Mouse (Mus musculus) heart, adult 2 months (tissue): Measurements from ENCODE around the gene Tubb4b.

ENCODE experiments used
- CTCF ChIP-seq: fragments of 200-600 bp; IDR thresholded peaks from 2 replicates; pipeline ENCODE4 v1.8.1; 2022; ENCODE audit warnings: antibody characterized with exemption, mild to moderate bottlenecking, moderate library complexity
- POLR2A ChIP-seq: fragments of 200-500 bp; IDR thresholded peaks from 2 replicates; pipeline ENCODE4 v1.6.1; 2011; ENCODE audit warnings: mild to moderate bottlenecking, low read depth, low read length, control low read depth; ENCODE audit not compliant: insufficient read depth

DNA sequence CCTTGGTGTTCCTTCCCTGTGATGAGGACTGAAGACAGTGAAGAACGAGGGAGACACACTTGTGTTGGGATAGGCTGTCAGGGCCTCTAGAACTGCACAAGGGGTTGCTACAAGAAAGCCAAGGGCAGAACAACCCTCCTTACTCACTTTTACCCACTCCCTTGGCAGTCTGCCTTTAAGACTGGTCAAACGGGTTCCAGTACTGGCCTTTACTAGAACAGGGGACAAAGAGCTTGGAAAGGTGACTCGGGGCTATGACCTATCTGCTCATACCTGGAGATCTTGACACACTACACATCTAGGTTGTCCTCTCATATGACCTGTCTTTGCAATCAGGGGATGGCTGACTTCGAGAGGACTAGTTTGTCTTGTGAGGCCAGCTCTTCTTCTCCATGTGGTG, 13.0 kb upstream of the Tubb4b start:
- TF ChIP-seq CTCF, result no peak
- no peak for TF ChIP-seq POLR2A
